Mouse (Mus musculus) right cerebral cortex, postnatal 25 days (tissue): Measurements from ENCODE around the gene Mmd2.
A peak's percentile ranks its signal among the peaks of the same experiment; 100 is the strongest.

Experiments
- DNase-seq: peaks from one replicate; pipeline ENCODE4 v3.0.0; 2022

Mmd2 gene

GRCm38 (mm10) chr5:142604379-142604778, 4.2 kb downstream of the Mmd2 start:
- no peak for DNase-seq

- DNase-seq: no peak
Measured at GRCm38 (mm10) chr5:142597648-142598390, 10.8 kb downstream of the Mmd2 start.

GRCm38 (mm10) chr5:142596723-142597122, 11.9 kb downstream of the Mmd2 start:
- no peak for DNase-seq

- peak; percentile 45 for DNase-seq
Measured at GRCm38 (mm10) chr5:142595698-142596097, 12.9 kb downstream of the Mmd2 start.

GRCm38 (mm10) chr5:142590953-142591616, 17.5 kb downstream of the Mmd2 start:
- no peak for DNase-seq

- peak; percentile 59 for DNase-seq
Measured at GRCm38 (mm10) chr5:142583616-142584126, 24.9 kb downstream of the Mmd2 start.

GRCm38 (mm10) chr5:142581517-142581916, 27.1 kb downstream of the Mmd2 start:
- DNase-seq: peak; percentile 60

GRCm38 (mm10) chr5:142578192-142578591, 30.4 kb downstream of the Mmd2 start:
- no peak for DNase-seq

GRCm38 (mm10) chr5:142576832-142577231, 31.8 kb downstream of the Mmd2 start:
- DNase-seq: no peak

GRCm38 (mm10) chr5:142574323-142575057, 34.1 kb downstream of the Mmd2 start:
- DNase-seq: no peak

GRCm38 (mm10) chr5:142564606-142565005, 44.0 kb downstream of the Mmd2 start:
- no peak for DNase-seq

- DNase-seq: no peak
Measured at GRCm38 (mm10) chr5:142560261-142560660, 48.3 kb downstream of the Mmd2 start.

GRCm38 (mm10) chr5:142557397-142558067, 51.1 kb downstream of the Mmd2 start:
- peak; percentile 85 for DNase-seq

GRCm38 (mm10) chr5:142556721-142557120, 51.9 kb downstream of the Mmd2 start:
- no peak for DNase-seq

- no peak for DNase-seq
Measured at GRCm38 (mm10) chr5:142555866-142556265, 52.7 kb downstream of the Mmd2 start.

GRCm38 (mm10) chr5:142550706-142551652, 57.6 kb downstream of the Mmd2 start, which contains the start of gene Radil:
Radil (minus strand) TSS chr5:142551098.
- peak; percentile 98 for DNase-seq

GRCm38 (mm10) chr5:142549961-142550705, 58.5 kb downstream of the Mmd2 start:
- peak; percentile 57 for DNase-seq

GRCm38 (mm10) chr5:142549441-142549840, 59.2 kb downstream of the Mmd2 start:
- no peak for DNase-seq

- no peak for DNase-seq
Measured at GRCm38 (mm10) chr5:142547066-142547465, 61.5 kb downstream of the Mmd2 start.

- no peak for DNase-seq
Measured at GRCm38 (mm10) chr5:142546344-142546743, 62.3 kb downstream of the Mmd2 start.
